Mouse (Mus musculus): ENCODE data around the gene Enkd1.
A peak's percentile ranks its signal among the peaks of the same experiment; 100 is the strongest.

GRCm38 (mm10) chr8:105685796-105686308 lies 22.2 kb downstream of the Enkd1 start, which contains the start of gene Carmil2:
- TF ChIP-seq POLR2A (IDR thresholded peaks at IDR 0.05; ENCODE audit: low read depth, low read length): peak; percentile 66
- TF ChIP-seq CTCF (IDR thresholded peaks at IDR 0.05; ENCODE audit: extremely low read depth, insufficient read depth, insufficient read length, insufficient replicate concordance): peak; percentile 85; the same call in 1 of the 2 replicates
